Mouse (Mus musculus) liver, adult 2 months (tissue): ENCODE data around the gene Frmpd3.

Source experiments
- CTCF ChIP-seq: fragments of 200-500 bp; IDR thresholded peaks from 2 replicates; pipeline ENCODE4 v1.5.1; 2011; ENCODE audit warnings: low read depth, low read length, control low read depth
- POLR2A ChIP-seq: fragments of 200-500 bp; IDR thresholded peaks from 2 replicates; pipeline ENCODE4 v1.6.1; 2011; ENCODE audit warnings: low read length, control low read depth; ENCODE audit not compliant: insufficient read depth; ENCODE audit errors: extremely low read depth

- no peak for TF ChIP-seq POLR2A
- no peak for TF ChIP-seq CTCF
Measured at GRCm38 (mm10) chrX:140303731-140304130, 38.3 kb upstream of the Frmpd3 start.
